Mouse (Mus musculus) limb, embryonic 14.5 days (tissue): ENCODE measurements at regions not wholly inside any gene's neighbourhood (a gene's known extent, or its start where the extent isn't known, plus 50 kb on each side); places are given as distances from the start of the nearest gene placed in this dataset.

Experiments used
- ATAC-seq: fragments of 200-750 bp; cut with Nextera tagmentation; 2 replicates; pipeline ENCODE4 v1.8.0; 2017; ENCODE audit warnings: low read depth, moderate number of reproducible peaks, moderate TSS enrichment; ENCODE audit not compliant: low FRiP score
- DNase-seq: peaks from one replicate; pipeline ENCODE4 v3.0.0-alpha.2; 2015; ENCODE audit warnings: low spot score
- H3K27ac ChIP-seq: fragments of 300-500 bp; sonication (generic); replicated peaks from 2 replicates; pipeline ENCODE4 v1.5.1; 2014; ENCODE audit warnings: low read depth, mild to moderate bottlenecking, low read length, moderate library complexity, mixed read lengths
- H3K27me3 ChIP-seq: fragments of 300-500 bp; sonication (generic); 2 replicates; pipeline ENCODE4 v1.6.1; 2014; ENCODE audit warnings: low read length, mixed read lengths; ENCODE audit not compliant: control insufficient read depth, insufficient read depth
- H3K36me3 ChIP-seq: fragments of 300-500 bp; sonication (generic); 2 replicates; pipeline ENCODE4 v1.6.1; 2014; ENCODE audit warnings: mild to moderate bottlenecking, low read length, moderate library complexity, mixed read lengths; ENCODE audit not compliant: control insufficient read depth, insufficient read depth
- H3K4me1 ChIP-seq: fragments of 300-500 bp; sonication (generic); 2 replicates; pipeline ENCODE4 v1.6.1; 2014; ENCODE audit warnings: antibody characterized with exemption, low read length, mixed read lengths; ENCODE audit not compliant: control insufficient read depth, insufficient read depth
- H3K4me2 ChIP-seq: fragments of 300-500 bp; sonication (generic); replicated peaks from 2 replicates; pipeline ENCODE4 v1.6.1; 2014; ENCODE audit warnings: low read depth, mild to moderate bottlenecking, low read length, moderate library complexity; ENCODE audit not compliant: severe bottlenecking
- H3K4me3 ChIP-seq: fragments of 300-500 bp; sonication (generic); replicated peaks from 2 replicates; pipeline ENCODE4 v1.5.1; 2014; ENCODE audit warnings: low read length
- H3K9ac ChIP-seq: fragments of 300-500 bp; sonication (generic); 2 replicates; pipeline ENCODE4 v1.6.1; 2014; ENCODE audit warnings: mild to moderate bottlenecking, low read depth, low read length, moderate library complexity; ENCODE audit not compliant: severe bottlenecking
- H3K9me3 ChIP-seq: fragments of 300-500 bp; sonication (generic); 2 replicates; pipeline ENCODE4 v1.6.1; 2016; ENCODE audit warnings: low read length; ENCODE audit not compliant: control insufficient read depth
- POLR2A ChIP-seq: fragments of 200-500 bp; IDR thresholded peaks from 2 replicates; pipeline ENCODE4 v1.8.0; 2012; ENCODE audit warnings: inconsistent platforms, mild to moderate bottlenecking, moderate library complexity, borderline replicate concordance; ENCODE audit not compliant: insufficient read depth, insufficient read length; ENCODE audit errors: extremely low read depth
- WGBS: fragments of 180-500 bp; shearing (Covaris S2); extraction: QIAGEN DNeasy Blood & Tissue Kit; methylation state at CpG from one replicate; pipeline ENCODE4 v1.1.7; 2014; 5-methylcytosine and 5-hydroxymethylcytosine counted together

DNA sequence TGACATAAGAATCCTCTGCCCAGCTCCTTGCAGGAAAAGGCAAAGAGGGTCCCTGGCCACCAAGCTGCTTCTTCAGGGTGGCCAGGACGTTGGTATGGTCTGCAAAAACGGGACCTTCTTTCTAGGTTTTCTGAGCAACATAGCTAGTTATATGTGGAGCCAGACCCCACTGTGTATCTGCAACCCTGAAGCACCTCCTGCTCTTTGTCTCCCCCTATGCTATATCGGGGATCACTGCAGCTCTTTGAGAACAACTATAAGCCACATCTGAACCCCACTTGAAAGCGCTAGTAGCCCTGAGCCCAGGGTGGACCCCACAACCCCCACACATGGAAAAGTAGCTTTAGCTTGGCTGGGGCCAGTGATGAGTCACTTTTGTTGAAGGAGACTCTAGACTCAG lies 414.9 kb downstream of the Zfp536 start:
- ATAC-seq: no peak

DNA sequence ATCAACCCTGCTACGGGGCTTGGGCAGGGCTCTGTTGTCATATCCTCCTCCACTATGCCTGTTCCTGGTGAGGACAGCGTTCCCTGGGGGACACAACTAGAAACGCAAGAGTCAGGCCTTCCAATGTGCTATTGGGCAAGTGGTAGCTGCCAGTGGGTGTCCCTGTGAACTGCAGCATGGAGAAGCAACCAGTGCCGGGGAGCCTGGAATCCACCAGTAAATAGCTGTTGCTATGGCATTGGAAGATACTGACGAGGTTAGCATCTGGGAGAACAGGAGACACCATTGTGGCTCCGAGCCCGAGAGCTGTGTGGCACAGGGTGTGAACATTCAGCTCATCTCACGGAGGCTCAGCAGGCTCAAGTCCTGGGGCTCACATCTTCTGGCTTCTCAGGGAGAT lies 414.0 kb downstream of the Zfp536 start:
- DNase-seq (no peak), ATAC-seq (no peak)
- H3K27me3 ChIP-seq: no peaks in the 10 kb centered on the region
- no peak for TF ChIP-seq POLR2A
- no peak overlapping the region for H3K9ac ChIP-seq
- no peaks in the 10 kb centered on the region for H3K36me3 ChIP-seq
- no peak overlapping the region for H3K4me2 ChIP-seq
- H3K27ac ChIP-seq: no peak overlapping the region
- H3K9me3 ChIP-seq: no peaks in the 10 kb centered on the region
- peaks cover 26% of the 10 kb centered on the region for H3K4me1 ChIP-seq
- 89% methylated on average over 8 of the region's 8 CpGs for WGBS
- H3K4me3 ChIP-seq: no peak overlapping the region

More for the DNA sequence above, 414.9 kb downstream of the Zfp536 start:
- H3K4me2 ChIP-seq: no peak overlapping the region
- no peaks in the 10 kb centered on the region for H3K9me3 ChIP-seq
- no peak overlapping the region for H3K27ac ChIP-seq
- no peak overlapping the region for H3K4me3 ChIP-seq
- H3K9ac ChIP-seq: no peak overlapping the region
- no peaks in the 10 kb centered on the region for H3K36me3 ChIP-seq
- H3K27me3 ChIP-seq: no peaks in the 10 kb centered on the region
- no peak for DNase-seq
- peaks cover 16% of the 10 kb centered on the region for H3K4me1 ChIP-seq
- no peak for TF ChIP-seq POLR2A
- WGBS: 59% methylated on average over 4 of the region's 4 CpGs

DNA sequence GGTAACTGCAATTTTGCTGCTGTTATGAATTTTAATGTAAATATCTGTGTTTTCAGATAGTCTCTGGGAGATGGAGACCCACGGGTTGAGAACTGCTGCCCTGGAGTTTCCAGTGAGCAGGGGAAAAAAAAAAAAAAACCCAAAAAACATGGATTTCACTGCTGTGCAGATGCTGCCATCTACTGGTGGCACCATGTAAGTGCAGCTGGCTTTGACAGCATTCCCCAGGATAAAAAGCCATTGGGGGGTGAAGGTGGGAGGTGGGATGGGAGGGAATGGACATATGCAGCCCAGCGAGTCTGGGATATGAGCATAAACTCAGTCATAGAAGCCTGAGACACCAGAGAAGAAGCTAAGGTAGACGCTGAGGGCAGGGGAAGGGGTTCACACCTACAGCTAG lies 413.3 kb downstream of the Zfp536 start:
- H3K9me3 ChIP-seq: no peaks in the 10 kb centered on the region
- TF ChIP-seq POLR2A: no peak
- DNase-seq (peak; percentile 59), ATAC-seq (no peak)
- no peaks in the 10 kb centered on the region for H3K27me3 ChIP-seq
- H3K4me1 ChIP-seq: peaks cover 26% of the 10 kb centered on the region
- H3K4me2 ChIP-seq: no peak overlapping the region
- H3K36me3 ChIP-seq: no peaks in the 10 kb centered on the region
- no peak overlapping the region for H3K27ac ChIP-seq
- no peak overlapping the region for H3K4me3 ChIP-seq
- WGBS: 10% methylated on average over 3 of the region's 3 CpGs
- no peak overlapping the region for H3K9ac ChIP-seq

DNA sequence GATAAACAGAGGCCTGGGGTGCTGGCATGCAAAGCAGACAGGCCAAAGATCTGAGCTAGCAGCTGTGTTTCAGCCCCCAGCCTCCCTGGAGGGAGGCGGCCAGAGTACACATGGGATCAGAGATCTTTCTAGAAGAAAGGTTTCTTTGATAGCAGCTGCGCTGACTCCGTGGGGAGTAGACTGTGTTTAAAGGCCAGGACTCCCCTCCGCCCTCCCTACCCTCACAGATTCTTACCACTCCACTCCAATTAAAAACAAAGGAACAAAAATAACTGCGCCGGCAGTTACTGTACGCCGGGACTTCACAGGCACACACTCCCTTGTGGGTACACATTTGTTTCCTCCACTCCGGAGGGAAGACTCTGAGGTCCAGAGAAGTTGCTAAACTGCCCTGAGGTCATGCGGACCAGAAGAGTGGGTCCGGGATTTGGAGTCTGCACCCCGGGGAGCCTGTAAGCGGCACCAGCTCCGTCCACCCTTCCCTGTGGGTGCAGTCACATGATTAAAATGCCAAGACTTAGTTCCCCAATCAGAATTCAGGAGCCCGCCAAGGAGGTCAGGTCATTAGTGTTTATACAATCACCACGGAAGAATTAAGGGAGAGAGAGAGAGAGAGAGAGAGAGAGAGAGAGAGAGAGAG lies 411.5 kb downstream of the Zfp536 start:
- peak overlapping the region; percentile 61 for H3K4me2 ChIP-seq
- peak overlapping the region; percentile 3 for H3K27ac ChIP-seq
- 3% methylated on average over 16 of the region's 16 CpGs for WGBS
- no peaks in the 10 kb centered on the region for H3K27me3 ChIP-seq
- H3K9ac ChIP-seq: peak overlapping the region; percentile 29
- H3K4me1 ChIP-seq: peaks cover 29% of the 10 kb centered on the region
- ATAC-seq (peak; percentile 20; the same call in 1 of the 2 replicates), DNase-seq (peak; percentile 71)
- H3K36me3 ChIP-seq: no peaks in the 10 kb centered on the region
- TF ChIP-seq POLR2A: no peak
- H3K9me3 ChIP-seq: no peaks in the 10 kb centered on the region
- H3K4me3 ChIP-seq: peak overlapping the region; percentile 30

DNA sequence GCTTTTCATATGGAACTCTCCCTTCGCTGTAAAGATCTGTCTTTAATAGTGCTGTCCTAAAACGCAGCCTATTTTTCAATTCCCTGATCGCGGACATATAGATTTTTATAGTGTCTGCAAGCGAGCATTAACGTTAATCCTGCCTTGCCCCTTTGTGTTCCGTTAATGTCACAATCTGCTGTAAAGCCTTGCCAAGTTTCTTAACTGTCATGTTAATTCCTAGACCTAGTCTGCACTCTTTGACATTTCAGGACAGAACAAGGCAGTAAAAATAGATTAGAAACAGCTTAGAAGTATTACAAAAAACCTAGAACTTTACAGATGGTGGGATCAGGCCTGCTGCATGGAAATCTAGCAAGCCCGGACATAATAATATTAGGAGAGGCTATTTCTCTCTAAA lies 410.6 kb downstream of the Zfp536 start:
- 0 out of 2 replicates have a peak overlapping the region, but pooled peaks have one; percentile 43 for H3K27ac ChIP-seq
- DNase-seq: no peak
- no peak overlapping the region for H3K9ac ChIP-seq
- TF ChIP-seq POLR2A: no peak
- H3K27me3 ChIP-seq: no peaks in the 10 kb centered on the region
- H3K9me3 ChIP-seq: no peaks in the 10 kb centered on the region
- H3K36me3 ChIP-seq: no peaks in the 10 kb centered on the region
- H3K4me3 ChIP-seq: no peak overlapping the region
- H3K4me1 ChIP-seq: peaks cover 29% of the 10 kb centered on the region
- peak overlapping the region; percentile 61 for H3K4me2 ChIP-seq
- no peak for ATAC-seq
- 13% methylated on average over 8 of the region's 8 CpGs for WGBS

DNA sequence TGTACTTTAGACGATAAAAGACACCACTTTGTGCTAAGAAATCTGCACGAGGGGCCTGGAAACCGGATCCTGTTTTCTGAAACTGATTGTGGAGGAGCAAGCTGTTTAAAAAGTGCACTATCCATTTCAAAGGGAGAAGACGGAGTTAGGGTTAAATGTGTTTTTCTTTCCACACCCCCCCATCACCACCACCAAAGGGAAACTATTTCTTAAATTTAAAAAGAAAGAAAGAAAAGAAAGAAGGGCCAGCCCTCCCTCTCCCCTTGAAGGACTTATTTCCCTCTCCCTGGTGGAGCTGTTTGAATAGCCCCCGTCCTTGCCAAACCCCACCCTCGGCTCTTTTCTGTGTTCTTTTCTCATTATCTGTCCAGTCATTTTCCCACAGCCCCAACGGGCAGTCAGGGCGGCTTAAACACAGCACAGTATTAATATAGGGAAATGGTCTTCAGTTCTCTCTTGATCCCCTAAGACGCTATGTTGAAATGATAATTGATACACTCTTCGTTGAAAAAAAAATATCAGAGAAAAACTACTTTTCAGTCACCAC lies 409.7 kb downstream of the Zfp536 start:
- DNase-seq (peak; percentile 50), ATAC-seq (peak; percentile 39; the same call in 1 of the 2 replicates)
- peaks cover 29% of the 10 kb centered on the region for H3K4me1 ChIP-seq
- H3K36me3 ChIP-seq: no peaks in the 10 kb centered on the region
- TF ChIP-seq POLR2A: no peak
- H3K9me3 ChIP-seq: no peaks in the 10 kb centered on the region
- 19% methylated on average over 10 of the region's 10 CpGs for WGBS
- no peak overlapping the region for H3K4me2 ChIP-seq
- no peak overlapping the region for H3K9ac ChIP-seq
- H3K27ac ChIP-seq: 0 out of 2 replicates have a peak overlapping the region, but pooled peaks have one; percentile 43
- no peaks in the 10 kb centered on the region for H3K27me3 ChIP-seq
- no peak overlapping the region for H3K4me3 ChIP-seq
